13 mouse cellular contexts compared by ENCODE assay signal in genomic region chr19:8702458-8702857, GRCm38 (mm10). TPM values are rescaled to one million over a fixed set of nuclear protein-coding genes. Genes with fewer than 3 reads are reported as not detected.
A peak's percentile ranks its signal among the peaks of the same experiment; 100 is the strongest.
DNase-seq lines count a peak whose midpoint lies in the region; ATAC-seq and TF ChIP-seq lines count a peak whose summit lies in the region.
"Had no signal": no experiment of that assay in that cellular context is flagged by ENCODE, and none has a peak within 500 bp of the region (broad histone marks: within the 10 kb centered on the region; RNA-seq: fewer than 3 reads in every experiment).

No protein-coding gene starts in this region.

- no peaks in the 10 kb centered on the region for H3K27me3 ChIP-seq in E14TG2a.4 (ENCODE audit: insufficient read depth, low read length)
- H3K27me3 ChIP-seq in forebrain, embryonic 13.5 days, result no peaks in the 10 kb centered on the region

- DNase-seq in gastrocnemius, postnatal 14 days, result peak; percentile 23
- DNase-seq in gastrocnemius, adult 18-20 months (ENCODE audit: low spot score), result no peak
- peak; percentile 54 for DNase-seq in gastrocnemius, postnatal 25 days
- DNase-seq in kidney, postnatal 36 days, result peak; percentile 75
- no peak for DNase-seq in left cerebral cortex, adult 8-10 months (ENCODE audit: low spot score in 2 of 2)
- no peak for DNase-seq in urinary bladder, postnatal 36 days (ENCODE audit: low spot score in 2 of 2)
- DNase-seq: adrenal gland, postnatal 10 days; cerebellum, postnatal 14 days; right cerebral cortex, postnatal 14 days had no signal

- intact Hi-C loops in gastrocnemius, postnatal 14 days (cut with DNase I; ENCODE audit: low total_unique reads), result no loop called here

- H3K9me3 ChIP-seq in E14TG2a.4 (ENCODE audit: low read length), result no peaks in the 10 kb centered on the region
- no peaks in the 10 kb centered on the region for H3K9me3 ChIP-seq in forebrain, embryonic 13.5 days (replicated peaks)

- H3K36me3 ChIP-seq in E14TG2a.4 (ENCODE audit: insufficient read depth, low read length), result peaks cover 24% of the 10 kb centered on the region
- H3K36me3 ChIP-seq in forebrain, embryonic 13.5 days (ENCODE audit: poor library complexity, severe bottlenecking), result peaks cover 13% of the 10 kb centered on the region

- TF ChIP-seq CTCF in E14TG2a.4 (conservative IDR thresholded peaks at IDR 0.05; ENCODE audit: low read length), result no peak; the same call in 1 of the 2 replicates

- H3K4me1 ChIP-seq in E14TG2a.4 (replicated peaks; ENCODE audit: low read depth, low read length), result peaks cover 78% of the 10 kb centered on the region
- no peaks in the 10 kb centered on the region for H3K4me1 ChIP-seq in forebrain, embryonic 13.5 days

- H3K9ac ChIP-seq in forebrain, embryonic 13.5 days, result no peak overlapping the region

- peak overlapping the region; percentile 45 for H3K4me3 ChIP-seq in E14TG2a.4 (replicated peaks; ENCODE audit: low read length)
- no peak overlapping the region for H3K4me3 ChIP-seq in forebrain, embryonic 13.5 days

- no peak overlapping the region for H3K4me2 ChIP-seq in forebrain, embryonic 13.5 days

- 61% methylated on average over 3 of the region's 3 CpGs for WGBS in forebrain, embryonic 13.5 days

- ATAC-seq in forebrain, embryonic 13.5 days, result no peak

- no peak overlapping the region for H3K27ac ChIP-seq in forebrain, embryonic 13.5 days

RNA-seq across cellular contexts. Expression of gene Slc3a2, which starts 20.7 kb away (rescaled TPM):
- total RNA-seq in gastrocnemius, postnatal 14 days (2021), result 10 to 100 TPM; 24.6 to 26.8 TPM
- 10 to 100 TPM; 30.2 to 37.3 TPM for total RNA-seq in gastrocnemius, adult 18-20 months (2021)
- total RNA-seq in gastrocnemius, postnatal 25 days (2021), result 10 to 100 TPM; 26.7 to 34.6 TPM
- 100 to 1,000 TPM; 147 to 155 (median 150) TPM for total RNA-seq in left cerebral cortex, adult 8-10 months (2022)
- polyA plus RNA-seq in forebrain, embryonic 13.5 days (2015; fragmentation: Nextera tagmentation; extraction: Ambion mirVana), result 135 and 143 TPM in 2 replicates

RNA-seq across cellular contexts. Expression of gene Wdr74, which starts 33.2 kb away (rescaled TPM):
- 10 to 100 TPM; 21.7 to 23.4 TPM for total RNA-seq in gastrocnemius, postnatal 14 days (2021)
- total RNA-seq in gastrocnemius, adult 18-20 months (2021), result 10 to 100 TPM; 16.4 to 16.9 TPM
- 10 to 100 TPM; 16.9 to 18.2 TPM for total RNA-seq in gastrocnemius, postnatal 25 days (2021)
- total RNA-seq in left cerebral cortex, adult 8-10 months (2022), result 10 to 100 TPM; 43.0 to 47.5 (median 45.1) TPM
- 92.0 and 97.4 TPM in 2 replicates for polyA plus RNA-seq in forebrain, embryonic 13.5 days (2015; fragmentation: Nextera tagmentation; extraction: Ambion mirVana)

RNA-seq across cellular contexts. Expression of gene 1700092M07Rik, which starts 38.1 kb away (rescaled TPM):
- total RNA-seq in gastrocnemius, postnatal 14 days (2021), result not detected
- 1 to 10 TPM in 1 of 2 experiments, not detected in 1; 1.0 TPM for total RNA-seq in gastrocnemius, adult 18-20 months (2021)
- not detected for total RNA-seq in gastrocnemius, postnatal 25 days (2021)
- total RNA-seq in left cerebral cortex, adult 8-10 months (2022), result 1 to 10 TPM in 2 of 4 experiments, not detected in 2; 1.4 to 2.0 TPM
- 1.9 and 3.7 TPM in 2 replicates for polyA plus RNA-seq in forebrain, embryonic 13.5 days (2015; fragmentation: Nextera tagmentation; extraction: Ambion mirVana)
- total RNA-seq: heart, postnatal 36 days had no signal

RNA-seq across cellular contexts. Expression of gene Stx5a, which starts 38.8 kb away (rescaled TPM):
- total RNA-seq in gastrocnemius, postnatal 14 days (2021), result 10 to 100 TPM; 24.1 to 28.0 TPM
- total RNA-seq in gastrocnemius, adult 18-20 months (2021), result 10 to 100 TPM; 16.0 to 16.6 TPM
- total RNA-seq in gastrocnemius, postnatal 25 days (2021), result 10 to 100 TPM; 20.9 to 21.6 TPM
- 10 to 100 TPM; 59.6 to 66.4 (median 65.6) TPM for total RNA-seq in left cerebral cortex, adult 8-10 months (2022)
- polyA plus RNA-seq in forebrain, embryonic 13.5 days (2015; fragmentation: Nextera tagmentation; extraction: Ambion mirVana), result 117 and 118 TPM in 2 replicates

RNA-seq across cellular contexts. Expression of gene Chrm1, which starts 38.9 kb away (rescaled TPM):
- total RNA-seq in gastrocnemius, postnatal 14 days (2021), result under 1 TPM in 1 of 2 experiments, not detected in 1; 0.02 TPM
- total RNA-seq in gastrocnemius, adult 18-20 months (2021), result not detected
- total RNA-seq in gastrocnemius, postnatal 25 days (2021), result not detected
- total RNA-seq in left cerebral cortex, adult 8-10 months (2022), result 100 to 1,000 TPM; 131 to 142 (median 136) TPM
- polyA plus RNA-seq in forebrain, embryonic 13.5 days (2015; fragmentation: Nextera tagmentation; extraction: Ambion mirVana), result 0.94 and 1.3 TPM in 2 replicates
- total RNA-seq: heart, postnatal 36 days had no signal
- polyA plus RNA-seq: liver, embryonic 16.5 days had no signal

Comparison
In these comparisons a context has a peak if more than half of its experiments do, and no peak if none do; other contexts are left out.
1. DNase-seq: peak in gastrocnemius, postnatal 14 days (single experiment), gastrocnemius, postnatal 25 days (single experiment) and kidney, postnatal 36 days (2 of 2); none in gastrocnemius, adult 18-20 months (single experiment), left cerebral cortex, adult 8-10 months (0 of 2) and urinary bladder, postnatal 36 days (0 of 2).